In the genomic region with DNA sequence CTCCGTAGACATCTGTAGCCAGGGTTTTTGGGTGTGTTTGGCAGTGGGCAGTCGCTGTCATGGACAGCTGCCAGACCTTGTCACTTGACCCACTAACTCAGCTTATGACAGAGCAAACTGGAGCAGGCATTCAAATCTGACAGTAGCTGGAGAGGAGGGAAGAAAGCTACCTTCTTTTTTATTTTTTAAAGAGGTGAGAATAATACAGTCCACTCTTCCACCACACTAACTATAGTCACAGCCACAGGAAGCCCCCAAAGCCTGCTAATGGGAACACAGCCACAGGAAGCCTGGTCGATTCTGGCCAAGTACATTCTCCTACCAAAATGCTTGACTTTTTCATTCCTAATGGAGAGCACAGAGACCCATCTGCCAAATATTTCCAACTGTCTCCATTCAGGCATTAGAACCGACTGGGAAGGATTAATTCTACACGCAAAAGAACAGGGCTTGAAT, we compare ENCODE assay signal across 8 mouse cellular contexts.
A peak's percentile ranks its signal among the peaks of the same experiment; 100 is the strongest.
DNase-seq lines count a peak whose midpoint lies in the region; ATAC-seq and TF ChIP-seq lines count a peak whose summit lies in the region.

No protein-coding gene starts in this region.

- H3K27ac ChIP-seq in heart, embryonic 15.5 days, result peak overlapping the region; percentile 89
- H3K27ac ChIP-seq in olfactory bulb, adult 2 months (ENCODE audit: insufficient read depth, low read depth, low read length), result peak overlapping the region; percentile 41

- TF ChIP-seq CTCF in olfactory bulb, adult 2 months (IDR thresholded peaks at IDR 0.05; ENCODE audit: insufficient read depth, low read depth, low read length), result no peak

- 23% methylated on average over 5 of the region's 5 CpGs for WGBS in heart, embryonic 15.5 days
- WGBS in olfactory bulb, adult 2 months, result 18% methylated on average over 5 of the region's 5 CpGs

- peaks cover 59% of the 10 kb centered on the region for H3K4me1 ChIP-seq in heart, embryonic 15.5 days (replicated peaks)
- peaks cover 20% of the 10 kb centered on the region for H3K4me1 ChIP-seq in olfactory bulb, adult 2 months (ENCODE audit: control insufficient read depth, insufficient read depth, low read length)

- no peaks in the 10 kb centered on the region for H3K27me3 ChIP-seq in heart, embryonic 15.5 days

- H3K4me3 ChIP-seq in heart, embryonic 15.5 days, result no peak overlapping the region
- H3K4me3 ChIP-seq in olfactory bulb, adult 2 months (ENCODE audit: insufficient read depth, low read depth, low read length), result no peak overlapping the region

- no peaks in the 10 kb centered on the region for H3K36me3 ChIP-seq in heart, embryonic 15.5 days

- 0 out of 2 replicates have a peak, but pooled peaks have one; percentile 15 for ATAC-seq in frontal cortex, adult (ENCODE audit: low TSS enrichment)
- peak; percentile 44; the same call in 1 of the 2 replicates for ATAC-seq in heart, embryonic 15.5 days (replicated peaks; ENCODE audit: insufficient number of reproducible peaks, insufficient read depth, low FRiP score, low read depth)
- no peak for ATAC-seq in megakaryocyte-erythroid progenitor cell, adult 5-6 weeks (replicated peaks; ENCODE audit: low FRiP score, low TSS enrichment, poor library complexity, severe bottlenecking)

- TF ChIP-seq POLR2A in olfactory bulb, adult 2 months (IDR thresholded peaks at IDR 0.05; ENCODE audit: insufficient read depth, low read depth, low read length), result no peak

- DNase-seq in frontal cortex, postnatal 10 days (ENCODE audit: low spot score in 2 of 2), result no peak
- DNase-seq in right cerebral cortex, postnatal 10 days (ENCODE audit: low spot score in 2 of 2), result peak; percentile 55 to 58
- no peak for DNase-seq in right cerebral cortex, postnatal 14 days
- DNase-seq in right cerebral cortex, adult 18-20 months, result no peak

- H3K9me3 ChIP-seq in heart, embryonic 15.5 days (replicated peaks), result no peaks in the 10 kb centered on the region

- peak overlapping the region; percentile 45 for H3K4me2 ChIP-seq in heart, embryonic 15.5 days

- peak overlapping the region; percentile 1; the same call in 1 of the 2 replicates for H3K9ac ChIP-seq in heart, embryonic 15.5 days

Comparison
In these comparisons a context has a peak if more than half of its experiments do, and no peak if none do; other contexts are left out.
1. DNase-seq: peak in right cerebral cortex, postnatal 10 days (2 of 2); none in frontal cortex, postnatal 10 days (0 of 2), right cerebral cortex, postnatal 14 days (single experiment) and right cerebral cortex, adult 18-20 months (single experiment).